Mouse (Mus musculus) limb, embryonic 13.5 days (tissue): ENCODE measurements around the gene Myo9b. TPM values are rescaled to one million over a fixed set of nuclear protein-coding genes. Genes with fewer than 3 reads are reported as not detected.
A peak's percentile ranks its signal among the peaks of the same experiment; 100 is the strongest.
"Not testable (repeated sequence)": the region's sequence is repeated elsewhere in the genome, so short reads cannot be mapped to it uniquely, and the experiment has no call there.

Experiments used
- ATAC-seq: fragments of 200-750 bp; cut with Nextera tagmentation; 2 replicates; pipeline ENCODE4 v1.8.0; 2017; ENCODE audit warnings: low read depth, moderate number of reproducible peaks, moderate TSS enrichment; ENCODE audit not compliant: low FRiP score
- H3K27ac ChIP-seq: fragments of 300-500 bp; sonication (generic); 2 replicates; pipeline ENCODE4 v1.5.1; 2015; ENCODE audit warnings: inconsistent platforms, mild to moderate bottlenecking, moderate library complexity
- H3K27me3 ChIP-seq: fragments of 300-500 bp; sonication (generic); 2 replicates; pipeline ENCODE4 v1.6.1; 2015; ENCODE audit warnings: mild to moderate bottlenecking, inconsistent platforms
- H3K36me3 ChIP-seq: fragments of 300-500 bp; sonication (generic); 2 replicates; pipeline ENCODE4 v1.6.1; 2015; ENCODE audit warnings: inconsistent platforms, mild to moderate bottlenecking, moderate library complexity
- H3K4me1 ChIP-seq: fragments of 300-500 bp; sonication (generic); 2 replicates; pipeline ENCODE4 v1.6.1; 2015; ENCODE audit warnings: inconsistent platforms
- H3K4me2 ChIP-seq: fragments of 300-500 bp; sonication (generic); replicated peaks from 2 replicates; pipeline ENCODE4 v1.6.1; 2015; ENCODE audit warnings: inconsistent platforms, mild to moderate bottlenecking, moderate library complexity
- H3K4me3 ChIP-seq: fragments of 300-500 bp; sonication (generic); 2 replicates; pipeline ENCODE4 v1.5.1; 2015; ENCODE audit warnings: moderate library complexity, mild to moderate bottlenecking, inconsistent platforms
- H3K9ac ChIP-seq: fragments of 300-500 bp; sonication (generic); 2 replicates; pipeline ENCODE4 v1.6.1; 2015; ENCODE audit warnings: mild to moderate bottlenecking, inconsistent platforms
- H3K9me3 ChIP-seq: fragments of 300-500 bp; sonication (generic); 2 replicates; pipeline ENCODE4 v1.6.1; 2016; ENCODE audit warnings: inconsistent platforms
- WGBS: fragments of 180-500 bp; shearing (Covaris S2); methylation state at CpG from one replicate; pipeline ENCODE4 v1.1.7; 2015; 5-methylcytosine and 5-hydroxymethylcytosine counted together
- polyA plus RNA-seq: library from polyadenylated mRNA; unstranded; fragments of >200 nt; fragmentation: Nextera tagmentation; extraction: Ambion mirVana; gene quantifications from 2 replicates; pipeline ENCODE4 v1.2.1, GENCODE M21; 2015

Gene Myo9b
- polyA plus RNA-seq, 1 experiment from 2014 or later: 27.2 TPM

- Histone ChIP-seq H3K9ac (no peak overlapping the region), H3K36me3 (peaks cover 68% of the 10 kb centered on the region), H3K4me3 (no peak overlapping the region), H3K9me3 (no peaks in the 10 kb centered on the region), H3K27ac (no peak overlapping the region), H3K4me2 (no peak overlapping the region), H3K27me3 (no peaks in the 10 kb centered on the region), H3K4me1 (no peaks in the 10 kb centered on the region)
- ATAC-seq: no peak
- WGBS: 96% methylated on average over 3 of the region's 3 CpGs
These were observed 50.4 kb downstream of the Myo9b start for GRCm38 (mm10) chr8:71322939-71323338.

- peaks cover 83% of the 10 kb centered on the region for H3K36me3 ChIP-seq
- WGBS: 95% methylated on average over 1 of the region's 1 CpGs
- no peak overlapping the region for H3K9ac ChIP-seq
- H3K27me3 ChIP-seq: no peaks in the 10 kb centered on the region
- no peak for ATAC-seq
- H3K4me2 ChIP-seq: no peak overlapping the region
- no peak overlapping the region for H3K27ac ChIP-seq
- H3K9me3 ChIP-seq: no peaks in the 10 kb centered on the region
- H3K4me3 ChIP-seq: no peak overlapping the region
- H3K4me1 ChIP-seq: no peaks in the 10 kb centered on the region
These were observed 52.3 kb downstream of the Myo9b start for GRCm38 (mm10) chr8:71324848-71325247.

- not testable (repeated sequence) for H3K9me3 ChIP-seq, H3K4me3 ChIP-seq, H3K27ac ChIP-seq, H3K27me3 ChIP-seq, H3K4me2 ChIP-seq, H3K4me1 ChIP-seq, H3K9ac ChIP-seq, ATAC-seq
- 90% methylated on average over 6 of the region's 6 CpGs for WGBS
- peaks cover 63% of the 10 kb centered on the region for H3K36me3 ChIP-seq
These were observed 65.3 kb downstream of the Myo9b start for GRCm38 (mm10) chr8:71337834-71338233.

- WGBS: 79% methylated on average over 5 of the region's 5 CpGs
These were observed 68.1 kb downstream of the Myo9b start for GRCm38 (mm10) chr8:71340625-71341024.

GRCm38 (mm10) chr8:71346581-71346980 is 74.1 kb downstream of the Myo9b start:
- no peaks in the 10 kb centered on the region for H3K9me3 ChIP-seq
- no peak overlapping the region for H3K27ac ChIP-seq
- 53% methylated on average over 1 of the region's 1 CpGs for WGBS
- H3K36me3 ChIP-seq: peaks cover 91% of the 10 kb centered on the region
- no peaks in the 10 kb centered on the region for H3K4me1 ChIP-seq
- no peak overlapping the region for H3K4me2 ChIP-seq
- H3K4me3 ChIP-seq: no peak overlapping the region
- no peak overlapping the region for H3K9ac ChIP-seq
- ATAC-seq: no peak
- no peaks in the 10 kb centered on the region for H3K27me3 ChIP-seq

More at GRCm38 (mm10) chr8:71340625-71341024, 68.1 kb downstream of the Myo9b start:
- Histone ChIP-seq H3K4me2 (no peak overlapping the region), H3K27me3 (no peaks in the 10 kb centered on the region), H3K27ac (no peak overlapping the region), H3K9ac (no peak overlapping the region), H3K4me3 (no peak overlapping the region), H3K4me1 (no peaks in the 10 kb centered on the region), H3K9me3 (no peaks in the 10 kb centered on the region), H3K36me3 (peaks cover 72% of the 10 kb centered on the region)
- no peak for ATAC-seq

GRCm38 (mm10) chr8:71351117-71351516 is 78.6 kb downstream of the Myo9b start:
- Histone ChIP-seq H3K27ac (no peak overlapping the region), H3K36me3 (peaks cover 98% of the 10 kb centered on the region), H3K27me3 (no peaks in the 10 kb centered on the region), H3K9me3 (no peaks in the 10 kb centered on the region), H3K4me1 (no peaks in the 10 kb centered on the region), H3K4me3 (no peak overlapping the region), H3K4me2 (no peak overlapping the region), H3K9ac (no peak overlapping the region)
- no peak for ATAC-seq
- WGBS: 71% methylated on average over 3 of the region's 3 CpGs

GRCm38 (mm10) chr8:71351520-71351919 is 79.0 kb downstream of the Myo9b start:
- H3K9ac ChIP-seq: no peak overlapping the region
- no peak for ATAC-seq
- peaks cover 98% of the 10 kb centered on the region for H3K36me3 ChIP-seq
- H3K4me2 ChIP-seq: no peak overlapping the region
- 89% methylated on average over 1 of the region's 1 CpGs for WGBS
- no peak overlapping the region for H3K4me3 ChIP-seq
- no peaks in the 10 kb centered on the region for H3K9me3 ChIP-seq
- no peaks in the 10 kb centered on the region for H3K27me3 ChIP-seq
- no peaks in the 10 kb centered on the region for H3K4me1 ChIP-seq
- no peak overlapping the region for H3K27ac ChIP-seq

- H3K27me3 ChIP-seq: no peaks in the 10 kb centered on the region
- ATAC-seq: no peak
- H3K36me3 ChIP-seq: peaks cover 84% of the 10 kb centered on the region
- H3K27ac ChIP-seq: no peak overlapping the region
- no peak overlapping the region for H3K9ac ChIP-seq
- no peaks in the 10 kb centered on the region for H3K4me1 ChIP-seq
- H3K4me2 ChIP-seq: no peak overlapping the region
- 66% methylated on average over 3 of the region's 3 CpGs for WGBS
- H3K9me3 ChIP-seq: no peaks in the 10 kb centered on the region
- H3K4me3 ChIP-seq: no peak overlapping the region
These were observed 85.5 kb downstream of the Myo9b start for GRCm38 (mm10) chr8:71358026-71358425.

- H3K27me3 ChIP-seq: no peaks in the 10 kb centered on the region
- no peaks in the 10 kb centered on the region for H3K9me3 ChIP-seq
- WGBS: under 1% methylated on average over 56 of the region's 56 CpGs
- peaks cover 18% of the 10 kb centered on the region for H3K36me3 ChIP-seq
- peak within 1 kb of the TSS; percentile 80 for H3K4me2 ChIP-seq
- H3K27ac ChIP-seq: peak within 1 kb of the TSS; percentile 90
- peak within 1 kb of the TSS; percentile 68 for H3K4me3 ChIP-seq
- peaks cover 26% of the 10 kb centered on the region for H3K4me1 ChIP-seq
- ATAC-seq: peak; percentile 85
- peak within 1 kb of the TSS; percentile 68 for H3K9ac ChIP-seq
These were observed 94.4 kb downstream of the Myo9b start, which contains the start of gene Use1 for GRCm38 (mm10) chr8:71366771-71367528. Gene Use1, plus strand, starts transcription at chr8:71366848.

- H3K27ac ChIP-seq: peak overlapping the region; percentile 90
- peak overlapping the region; percentile 80 for H3K4me2 ChIP-seq
- peaks cover 26% of the 10 kb centered on the region for H3K4me1 ChIP-seq
- WGBS: 49% methylated on average over 17 of the region's 17 CpGs
- H3K9me3 ChIP-seq: no peaks in the 10 kb centered on the region
- H3K9ac ChIP-seq: peak overlapping the region; percentile 68
- H3K4me3 ChIP-seq: peak overlapping the region; percentile 68
- peaks cover 19% of the 10 kb centered on the region for H3K36me3 ChIP-seq
- no peaks in the 10 kb centered on the region for H3K27me3 ChIP-seq
- ATAC-seq: no peak
These were observed 95.1 kb downstream of the Myo9b start for GRCm38 (mm10) chr8:71367529-71368176.

GRCm38 (mm10) chr8:71368366-71368765 is 95.9 kb downstream of the Myo9b start:
- peaks cover 26% of the 10 kb centered on the region for H3K36me3 ChIP-seq
- H3K4me2 ChIP-seq: peak overlapping the region; percentile 80
- no peaks in the 10 kb centered on the region for H3K9me3 ChIP-seq
- no peaks in the 10 kb centered on the region for H3K27me3 ChIP-seq
- H3K27ac ChIP-seq: no peak overlapping the region
- no peak overlapping the region for H3K9ac ChIP-seq
- no peak for ATAC-seq
- H3K4me3 ChIP-seq: peak overlapping the region; percentile 68
- H3K4me1 ChIP-seq: peaks cover 26% of the 10 kb centered on the region

GRCm38 (mm10) chr8:71369040-71369718 is 96.7 kb downstream of the Myo9b start:
- Histone ChIP-seq H3K4me3 (no peak overlapping the region), H3K27me3 (no peaks in the 10 kb centered on the region), H3K9me3 (no peaks in the 10 kb centered on the region), H3K9ac (no peak overlapping the region), H3K27ac (no peak overlapping the region), H3K4me1 (peaks cover 26% of the 10 kb centered on the region), H3K36me3 (peaks cover 34% of the 10 kb centered on the region), H3K4me2 (no peak overlapping the region)
- WGBS: 93% methylated on average over 10 of the region's 10 CpGs
- no peak for ATAC-seq
